Comparison of ENCODE assay signal across 9 mouse cellular contexts in genomic region chr14:58153470-58154416, GRCm38 (mm10).
A peak's percentile ranks its signal among the peaks of the same experiment; 100 is the strongest.
DNase-seq lines count a peak whose midpoint lies in the region; ATAC-seq lines count a peak whose summit lies in the region.
"Had no signal": no experiment of that assay in that cellular context is flagged by ENCODE, and none has a peak within 500 bp of the region (broad histone marks: within the 10 kb centered on the region; RNA-seq: fewer than 3 reads in every experiment).

No protein-coding gene starts in this region.

- H3K4me3 ChIP-seq in intestine, embryonic 16.5 days (ENCODE audit: low read length): no peak overlapping the region; the same call in 1 of the 2 replicates
- H3K4me3 ChIP-seq in forebrain, embryonic 11.5 days (ENCODE audit: low read depth, low read length): no peak overlapping the region
- H3K4me3 ChIP-seq: megakaryocyte, embryonic 14.5 days had no signal

- no peaks in the 10 kb centered on the region for H3K27me3 ChIP-seq in intestine, embryonic 16.5 days (replicated peaks; ENCODE audit: control insufficient read depth, insufficient read depth, low read length)
- no peaks in the 10 kb centered on the region for H3K27me3 ChIP-seq in forebrain, embryonic 11.5 days (ENCODE audit: control insufficient read depth, insufficient read depth, low read length)
- H3K27me3 ChIP-seq: megakaryocyte, embryonic 14.5 days had no signal

- ATAC-seq in intestine, embryonic 16.5 days: peak; percentile 81
- no peak for ATAC-seq in forebrain, embryonic 11.5 days (replicated peaks; ENCODE audit: low FRiP score)

- 0 out of 2 replicates have a peak overlapping the region, but pooled peaks have one; percentile 10 for H3K4me2 ChIP-seq in intestine, embryonic 16.5 days (ENCODE audit: low read depth, low read length)
- H3K4me2 ChIP-seq in forebrain, embryonic 11.5 days (ENCODE audit: low read depth, low read length, severe bottlenecking): no peak overlapping the region

- no peak overlapping the region for H3K27ac ChIP-seq in intestine, embryonic 16.5 days (ENCODE audit: low read length)
- no peak overlapping the region for H3K27ac ChIP-seq in forebrain, embryonic 11.5 days (ENCODE audit: low read depth, low read length)

- H3K9ac ChIP-seq in intestine, embryonic 16.5 days (ENCODE audit: low read depth, low read length): no peak overlapping the region
- no peak overlapping the region for H3K9ac ChIP-seq in forebrain, embryonic 11.5 days (ENCODE audit: low read length)

- intact Hi-C loops in heart, postnatal 10 days (cut with DNase I): no loop called here

- 0 out of 2 replicates have a peak, but pooled peaks cover 6% of the 10 kb centered on the region for H3K4me1 ChIP-seq in intestine, embryonic 16.5 days (ENCODE audit: control insufficient read depth, insufficient read depth, low read length)
- no peaks in the 10 kb centered on the region for H3K4me1 ChIP-seq in forebrain, embryonic 11.5 days (replicated peaks; ENCODE audit: control insufficient read depth, insufficient read depth, low read length)
- H3K4me1 ChIP-seq: megakaryocyte, embryonic 14.5 days had no signal

- WGBS in intestine, embryonic 16.5 days: 30% methylated on average over 15 of the region's 15 CpGs
- 74% methylated on average over 15 of the region's 15 CpGs for WGBS in forebrain, embryonic 11.5 days

- H3K9me3 ChIP-seq in intestine, embryonic 16.5 days (ENCODE audit: control insufficient read depth, low read length): no peaks in the 10 kb centered on the region
- no peaks in the 10 kb centered on the region for H3K9me3 ChIP-seq in forebrain, embryonic 11.5 days (ENCODE audit: control insufficient read depth, low read length)
- H3K9me3 ChIP-seq: megakaryocyte, embryonic 14.5 days had no signal

- peak; percentile 33 for DNase-seq in embryo, embryonic 11 days
- DNase-seq in embryo, embryonic 10 days (ENCODE audit: low spot score): no peak
- peak; percentile 70 for DNase-seq in adrenal gland, postnatal 10 days
- peak; percentile 32 for DNase-seq in lung, postnatal 10 days
- DNase-seq in heart, postnatal 10 days: no peak
- DNase-seq in cerebellum, postnatal 25 days: no peak
- DNase-seq in forebrain, embryonic 11.5 days (ENCODE audit: low spot score): no peak

- no peaks in the 10 kb centered on the region for H3K36me3 ChIP-seq in intestine, embryonic 16.5 days (ENCODE audit: control insufficient read depth, insufficient read depth, low read length)
- H3K36me3 ChIP-seq in forebrain, embryonic 11.5 days (ENCODE audit: control insufficient read depth, insufficient read depth, low read length): no peaks in the 10 kb centered on the region

Comparison
In these comparisons a context has a peak if more than half of its experiments do, and no peak if none do; other contexts are left out.
1. DNase-seq: peak in embryo, embryonic 11 days (single experiment), adrenal gland, postnatal 10 days (single experiment) and lung, postnatal 10 days (single experiment); none in embryo, embryonic 10 days (single experiment), heart, postnatal 10 days (0 of 2), cerebellum, postnatal 25 days (0 of 2) and forebrain, embryonic 11.5 days (single experiment).